Comparison of ENCODE assay signal across 15 mouse cellular contexts in genomic region chr4:129791399-129791798, GRCm38 (mm10). TPM values are rescaled to one million over a fixed set of nuclear protein-coding genes. Genes with fewer than 3 reads are reported as not detected.
DNase-seq lines count a peak whose midpoint lies in the region; ATAC-seq and TF ChIP-seq lines count a peak whose summit lies in the region.
"Had no signal": no experiment of that assay in that cellular context is flagged by ENCODE, and none has a peak within 500 bp of the region (broad histone marks: within the 10 kb centered on the region; RNA-seq: fewer than 3 reads in every experiment).

No protein-coding gene starts in this region.

- DNase-seq in CD4-positive, CD25-positive, alpha-beta regulatory T cell, adult 2 months (ENCODE audit: low read depth, low spot score) = peak; percentile 38
- DNase-seq in hindbrain, postnatal 0 days (ENCODE audit: low spot score) = peak; percentile 72
- DNase-seq in hindbrain, embryonic 10.5 days (ENCODE audit: low spot score) = no peak
- DNase-seq in brain, embryonic 14.5 days (ENCODE audit: low read depth) = peak; percentile 88
- DNase-seq in midbrain, embryonic 11.5 days (ENCODE audit: low spot score, missing footprints) = peak; percentile 78
- DNase-seq in adrenal gland, adult 2 months = no peak
- DNase-seq in heart, postnatal 14 days = no peak
- DNase-seq: cerebellum, adult 8-10 months; gastrocnemius, postnatal 10 days; kidney, adult 2 months; liver, embryonic 13.5 days; right cerebral cortex, postnatal 25 days had no signal

- 6% methylated on average over 1 of the region's 1 CpGs for WGBS in hindbrain, postnatal 0 days
- WGBS in hindbrain, embryonic 10.5 days = 16% methylated on average over 1 of the region's 1 CpGs
- WGBS in midbrain, embryonic 11.5 days = 22% methylated on average over 1 of the region's 1 CpGs

- H3K9me3 ChIP-seq in hindbrain, postnatal 0 days (ENCODE audit: low read length) = no peaks in the 10 kb centered on the region
- H3K9me3 ChIP-seq in hindbrain, embryonic 10.5 days = 0 out of 2 replicates have a peak, but pooled peaks cover 4% of the 10 kb centered on the region
- no peaks in the 10 kb centered on the region for H3K9me3 ChIP-seq in midbrain, embryonic 11.5 days (ENCODE audit: control insufficient read depth, low read length)
- H3K9me3 ChIP-seq: heart, embryonic 15.5 days; liver, embryonic 13.5 days; neural tube, embryonic 13.5 days had no signal

- TF ChIP-seq CTCF in hindbrain, postnatal 0 days (IDR thresholded peaks at IDR 0.05; ENCODE audit: low read depth) = no peak
- no peak for TF ChIP-seq CTCF in brain, embryonic 14.5 days (IDR thresholded peaks at IDR 0.05; ENCODE audit: borderline replicate concordance, extremely low read depth, insufficient read depth, insufficient read length)

- ATAC-seq in CD4-positive, CD25-positive, alpha-beta regulatory T cell, adult 4 months = no peak
- ATAC-seq in hindbrain, postnatal 0 days = no peak
- ATAC-seq in midbrain, embryonic 11.5 days (ENCODE audit: low FRiP score) = no peak

- no peak overlapping the region for H3K4me2 ChIP-seq in hindbrain, postnatal 0 days (ENCODE audit: low read depth, low read length)
- H3K4me2 ChIP-seq in midbrain, embryonic 11.5 days = no peak overlapping the region
- H3K4me2 ChIP-seq: heart, embryonic 15.5 days; liver, embryonic 13.5 days; neural tube, embryonic 13.5 days had no signal

- no peak for TF ChIP-seq POLR2A in brain, embryonic 14.5 days (IDR thresholded peaks at IDR 0.05; ENCODE audit: borderline replicate concordance, extremely low read depth, insufficient read depth, insufficient read length, poor library complexity, severe bottlenecking)

- no peaks in the 10 kb centered on the region for H3K27me3 ChIP-seq in hindbrain, postnatal 0 days (ENCODE audit: insufficient read depth, low read length)
- H3K27me3 ChIP-seq in hindbrain, embryonic 10.5 days (ENCODE audit: insufficient read depth, poor library complexity, severe bottlenecking) = no peaks in the 10 kb centered on the region
- H3K27me3 ChIP-seq in midbrain, embryonic 11.5 days (ENCODE audit: control insufficient read depth, insufficient read depth, low read length) = 0 out of 2 replicates have a peak, but pooled peaks cover 2% of the 10 kb centered on the region
- H3K27me3 ChIP-seq: heart, embryonic 15.5 days; liver, embryonic 13.5 days had no signal

- H3K27ac ChIP-seq in hindbrain, postnatal 0 days = 0 out of 2 replicates have a peak overlapping the region, but pooled peaks have one; percentile 27
- H3K27ac ChIP-seq in hindbrain, embryonic 10.5 days = no peak overlapping the region
- no peak overlapping the region; the same call in 1 of the 2 replicates for H3K27ac ChIP-seq in midbrain, embryonic 11.5 days (ENCODE audit: low read depth, low read length)
- H3K27ac ChIP-seq: heart, embryonic 15.5 days; liver, embryonic 13.5 days; neural tube, embryonic 13.5 days had no signal

- H3K36me3 ChIP-seq in hindbrain, postnatal 0 days (ENCODE audit: insufficient read depth, low read length) = no peaks in the 10 kb centered on the region
- H3K36me3 ChIP-seq in hindbrain, embryonic 10.5 days = no peaks in the 10 kb centered on the region
- no peaks in the 10 kb centered on the region for H3K36me3 ChIP-seq in midbrain, embryonic 11.5 days (ENCODE audit: control insufficient read depth, insufficient read depth, low read length)
- H3K36me3 ChIP-seq: heart, embryonic 15.5 days; liver, embryonic 13.5 days; neural tube, embryonic 13.5 days had no signal

- intact Hi-C loops in heart, postnatal 14 days (cut with DNase I) = no loop called here

- H3K4me1 ChIP-seq in hindbrain, postnatal 0 days (ENCODE audit: insufficient read depth, low read length) = peaks cover 9% of the 10 kb centered on the region; the same call in 1 of the 2 replicates
- peaks cover 35% of the 10 kb centered on the region for H3K4me1 ChIP-seq in hindbrain, embryonic 10.5 days (replicated peaks)
- peaks cover 2% of the 10 kb centered on the region; the same call in 1 of the 2 replicates for H3K4me1 ChIP-seq in midbrain, embryonic 11.5 days (ENCODE audit: control insufficient read depth, insufficient read depth, low read length)

- H3K4me3 ChIP-seq in hindbrain, postnatal 0 days (ENCODE audit: low read length) = no peak overlapping the region
- H3K4me3 ChIP-seq in hindbrain, embryonic 10.5 days = no peak overlapping the region
- H3K4me3 ChIP-seq in midbrain, embryonic 11.5 days (ENCODE audit: low read depth, low read length) = no peak overlapping the region
- H3K4me3 ChIP-seq: heart, embryonic 15.5 days; liver, embryonic 13.5 days; neural tube, embryonic 13.5 days had no signal

- H3K9ac ChIP-seq in hindbrain, postnatal 0 days (replicated peaks; ENCODE audit: low read length) = no peak overlapping the region
- H3K9ac ChIP-seq in midbrain, embryonic 11.5 days (ENCODE audit: low read length) = no peak overlapping the region
- H3K9ac ChIP-seq: heart, embryonic 15.5 days; liver, embryonic 13.5 days; neural tube, embryonic 13.5 days had no signal

RNA-seq across cellular contexts. Expression of gene Ptp4a2, which starts 19.6 kb away (rescaled TPM):
- 1,000 to 10,000 TPM; 1,309 to 1,442 TPM for polyA plus RNA-seq in CD4-positive, CD25-positive, alpha-beta regulatory T cell, adult 4 months (2017; shearing (Covaris generic))
- total RNA-seq in hindbrain, postnatal 0 days (2014; rRNA removed) = 83.5 and 91.7 TPM in 2 replicates
- polyA plus RNA-seq in hindbrain, postnatal 0 days (2015; fragmentation: Nextera tagmentation; extraction: Ambion mirVana) = 243 and 254 TPM in 2 replicates
- polyA plus RNA-seq in hindbrain, embryonic 10.5 days (2016; fragmentation: Nextera tagmentation; extraction: Ambion mirVana) = 230 and 278 TPM in 2 replicates
- 89.6 and 106 TPM in 2 replicates for polyA plus RNA-seq in brain, embryonic 14.5 days (2012; rRNA removed)
- polyA plus RNA-seq in midbrain, embryonic 11.5 days (2014; fragmentation: Nextera tagmentation; extraction: Ambion mirVana) = 368 TPM in 2 replicates
- 100 to 1,000 TPM; 378 to 409 TPM for total RNA-seq in adrenal gland, adult 2 months (2021)
- 41.0 and 48.2 TPM in 2 replicates for polyA plus RNA-seq in adrenal gland, adult 2 months (2012; rRNA removed)
- total RNA-seq in heart, postnatal 14 days (2021) = 100 to 1,000 TPM; 212 to 215 TPM

RNA-seq across cellular contexts. Expression of gene Khdrbs1, which starts 49.3 kb away (rescaled TPM):
- 10 to 100 TPM; 24.8 to 39.1 TPM for polyA plus RNA-seq in CD4-positive, CD25-positive, alpha-beta regulatory T cell, adult 4 months (2017; shearing (Covaris generic))
- 75.1 and 86.2 TPM in 2 replicates for total RNA-seq in hindbrain, postnatal 0 days (2014; rRNA removed)
- polyA plus RNA-seq in hindbrain, postnatal 0 days (2015; fragmentation: Nextera tagmentation; extraction: Ambion mirVana) = 85.7 and 86.5 TPM in 2 replicates
- polyA plus RNA-seq in hindbrain, embryonic 10.5 days (2016; fragmentation: Nextera tagmentation; extraction: Ambion mirVana) = 160 and 168 TPM in 2 replicates
- 68.2 and 117 TPM in 2 replicates for polyA plus RNA-seq in brain, embryonic 14.5 days (2012; rRNA removed)
- 189 and 190 TPM in 2 replicates for polyA plus RNA-seq in midbrain, embryonic 11.5 days (2014; fragmentation: Nextera tagmentation; extraction: Ambion mirVana)
- total RNA-seq in adrenal gland, adult 2 months (2021) = 10 to 100 TPM; 65.0 to 66.3 TPM
- polyA plus RNA-seq in adrenal gland, adult 2 months (2012; rRNA removed) = 114 and 124 TPM in 2 replicates
- 10 to 100 TPM; 44.2 to 49.3 TPM for total RNA-seq in heart, postnatal 14 days (2021)

Comparison
In these comparisons a context has a peak if more than half of its experiments do, and no peak if none do; other contexts are left out.
1. DNase-seq: peak in CD4-positive, CD25-positive, alpha-beta regulatory T cell, adult 2 months (single experiment), hindbrain, postnatal 0 days (single experiment), brain, embryonic 14.5 days (single experiment) and midbrain, embryonic 11.5 days (single experiment); none in hindbrain, embryonic 10.5 days (single experiment), adrenal gland, adult 2 months (single experiment) and heart, postnatal 14 days (0 of 2).